Mouse (Mus musculus) lung, embryonic 14.5 days (tissue): ENCODE data around the gene Fgfr2. TPM values are rescaled to one million over a fixed set of nuclear protein-coding genes. Genes with fewer than 3 reads are reported as not detected.
A peak's percentile ranks its signal among the peaks of the same experiment; 100 is the strongest.
"Not testable (repeated sequence)": the region's sequence is repeated elsewhere in the genome, so short reads cannot be mapped to it uniquely, and the experiment has no call there.

Source experiments
- ATAC-seq: fragments of 200-750 bp; cut with Nextera tagmentation; 2 replicates; pipeline ENCODE4 v1.8.0; 2017; ENCODE audit warnings: mild to moderate bottlenecking, moderate TSS enrichment, moderate library complexity; ENCODE audit not compliant: insufficient read depth
- DNase-seq: peaks from one replicate; pipeline ENCODE4 v3.0.0-alpha.2; 2015
- H3K27ac ChIP-seq: fragments of 300-500 bp; sonication (generic); 2 replicates; pipeline ENCODE4 v1.5.1; 2014; ENCODE audit warnings: low read depth, mild to moderate bottlenecking, moderate library complexity
- H3K27me3 ChIP-seq: fragments of 300-500 bp; sonication (generic); 2 replicates; pipeline ENCODE4 v1.6.1; 2014; ENCODE audit warnings: low read length, control low read depth; ENCODE audit not compliant: insufficient read depth
- H3K36me3 ChIP-seq: fragments of 300-500 bp; sonication (generic); 2 replicates; pipeline ENCODE4 v1.6.1; 2014; ENCODE audit warnings: control low read depth; ENCODE audit not compliant: insufficient read depth
- H3K4me1 ChIP-seq: fragments of 300-500 bp; sonication (generic); 2 replicates; pipeline ENCODE4 v1.6.1; 2014; ENCODE audit warnings: antibody characterized with exemption, control low read depth; ENCODE audit not compliant: insufficient read depth
- H3K4me2 ChIP-seq: fragments of 300-500 bp; sonication (generic); 2 replicates; pipeline ENCODE4 v1.6.1; 2014; ENCODE audit warnings: mild to moderate bottlenecking
- H3K4me3 ChIP-seq: fragments of 300-500 bp; sonication (generic); 2 replicates; pipeline ENCODE4 v1.5.1; 2014; ENCODE audit warnings: low read depth, low read length
- H3K9ac ChIP-seq: fragments of 300-500 bp; sonication (generic); 2 replicates; pipeline ENCODE4 v1.6.1; 2014
- H3K9me3 ChIP-seq: fragments of 300-500 bp; sonication (generic); 2 replicates; pipeline ENCODE4 v1.6.1; 2016; ENCODE audit warnings: low read depth, low read length, control low read depth
- CTCF ChIP-seq: IDR thresholded peaks from 2 replicates; pipeline ENCODE4 v1.5.1; 2016; ENCODE audit warnings: antibody characterized with exemption, low read depth
- WGBS: fragments of 180-500 bp; shearing (Covaris S2); extraction: QIAGEN DNeasy Blood & Tissue Kit; methylation state at CpG from one replicate; pipeline ENCODE4 v1.1.7; 2014; 5-methylcytosine and 5-hydroxymethylcytosine counted together
- polyA plus RNA-seq: library from polyadenylated mRNA; unstranded; fragments of >200 nt; fragmentation: Nextera tagmentation; extraction: Ambion mirVana; gene quantifications from 2 replicates; pipeline ENCODE4 v1.2.1, GENCODE M21; 2014

Fgfr2 gene
- polyA plus RNA-seq, 1 experiment from 2014 or later: 179 TPM

- Histone ChIP-seq H3K4me1 (peaks cover 27% of the 10 kb centered on the region), H3K36me3 (0 out of 2 replicates have a peak, but pooled peaks cover 10% of the 10 kb centered on the region), H3K4me3 (no peak overlapping the region), H3K9ac (no peak overlapping the region), H3K4me2 (no peak overlapping the region), H3K27me3 (no peaks in the 10 kb centered on the region), H3K27ac (no peak overlapping the region), H3K9me3 (no peaks in the 10 kb centered on the region)
- WGBS: 78% methylated on average over 2 of the region's 2 CpGs
- no peak for DNase-seq
- TF ChIP-seq CTCF: no peak
- ATAC-seq: no peak
These were observed 14.5 kb downstream of the Fgfr2 start for GRCm38 (mm10) chr7:133108695-133109094.

DNA sequence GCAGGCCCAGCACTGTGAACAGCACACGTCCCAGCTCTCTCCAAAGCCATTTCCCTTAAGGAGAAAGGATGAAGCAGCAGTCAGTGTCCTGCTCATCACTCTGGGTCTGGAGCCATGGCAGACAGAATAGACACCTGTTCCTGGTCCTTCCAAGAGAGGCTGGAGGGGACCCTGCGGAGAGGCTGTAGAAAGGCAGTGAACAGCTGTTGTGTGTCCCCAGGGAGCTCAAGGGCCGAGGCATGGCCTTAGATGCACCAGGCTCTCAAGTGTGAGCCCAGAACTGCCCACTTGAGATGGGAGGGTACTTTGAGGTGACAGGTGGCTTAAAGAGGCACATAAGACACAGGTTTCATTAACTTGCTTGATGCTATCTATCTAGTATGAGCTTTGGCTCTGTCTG, 20.6 kb downstream of the Fgfr2 start:
- Histone ChIP-seq H3K27ac (no peak overlapping the region), H3K9me3 (no peaks in the 10 kb centered on the region), H3K4me2 (no peak overlapping the region), H3K9ac (no peak overlapping the region), H3K36me3 (peaks cover 14% of the 10 kb centered on the region; the same call in 1 of the 2 replicates), H3K4me3 (no peak overlapping the region), H3K4me1 (peaks cover 9% of the 10 kb centered on the region; the same call in 1 of the 2 replicates), H3K27me3 (no peaks in the 10 kb centered on the region)
- no peak for TF ChIP-seq CTCF
- ATAC-seq: no peak
- DNase-seq: no peak
- WGBS: 48% methylated on average over 3 of the region's 3 CpGs

- no peak for DNase-seq
- no peak overlapping the region for H3K4me3 ChIP-seq
- no peaks in the 10 kb centered on the region for H3K27me3 ChIP-seq
- ATAC-seq: no peak
- no peak overlapping the region for H3K9ac ChIP-seq
- H3K36me3 ChIP-seq: peaks cover 15% of the 10 kb centered on the region; the same call in 1 of the 2 replicates
- H3K4me2 ChIP-seq: no peak overlapping the region
- no peaks in the 10 kb centered on the region for H3K9me3 ChIP-seq
- peaks cover 9% of the 10 kb centered on the region; the same call in 1 of the 2 replicates for H3K4me1 ChIP-seq
- H3K27ac ChIP-seq: no peak overlapping the region
- TF ChIP-seq CTCF: no peak
- 89% methylated on average over 6 of the region's 6 CpGs for WGBS
These were observed 22.1 kb downstream of the Fgfr2 start for GRCm38 (mm10) chr7:133101070-133101469.

DNA sequence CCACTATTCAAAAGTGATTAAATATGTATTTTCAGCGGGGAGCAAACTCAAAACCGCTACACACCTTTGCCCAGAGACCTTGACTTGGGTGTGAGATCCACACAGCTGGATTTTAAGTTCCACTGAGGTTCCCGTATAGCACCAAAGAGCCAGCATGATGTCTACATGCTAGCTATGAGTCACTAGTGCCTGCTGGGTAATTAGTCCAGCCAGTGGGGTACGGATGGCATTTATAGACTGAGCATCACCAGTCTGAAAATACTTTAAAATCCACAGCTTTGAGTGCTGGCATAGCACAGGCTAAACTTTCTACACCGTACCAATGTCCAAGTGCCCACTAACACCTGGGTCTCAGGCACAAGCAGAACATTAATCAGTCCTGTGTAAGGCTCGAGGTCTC, 23.0 kb downstream of the Fgfr2 start:
- 80% methylated on average over 6 of the region's 6 CpGs for WGBS
- H3K27me3 ChIP-seq: no peaks in the 10 kb centered on the region
- no peak overlapping the region for H3K4me3 ChIP-seq
- no peak for TF ChIP-seq CTCF
- H3K9me3 ChIP-seq: no peaks in the 10 kb centered on the region
- peaks cover 19% of the 10 kb centered on the region; the same call in 1 of the 2 replicates for H3K36me3 ChIP-seq
- H3K4me1 ChIP-seq: peaks cover 9% of the 10 kb centered on the region; the same call in 1 of the 2 replicates
- peak overlapping the region; percentile 42; the same call in 1 of the 2 replicates for H3K27ac ChIP-seq
- H3K4me2 ChIP-seq: no peak overlapping the region
- DNase-seq: no peak
- no peak for ATAC-seq
- H3K9ac ChIP-seq: no peak overlapping the region

DNA sequence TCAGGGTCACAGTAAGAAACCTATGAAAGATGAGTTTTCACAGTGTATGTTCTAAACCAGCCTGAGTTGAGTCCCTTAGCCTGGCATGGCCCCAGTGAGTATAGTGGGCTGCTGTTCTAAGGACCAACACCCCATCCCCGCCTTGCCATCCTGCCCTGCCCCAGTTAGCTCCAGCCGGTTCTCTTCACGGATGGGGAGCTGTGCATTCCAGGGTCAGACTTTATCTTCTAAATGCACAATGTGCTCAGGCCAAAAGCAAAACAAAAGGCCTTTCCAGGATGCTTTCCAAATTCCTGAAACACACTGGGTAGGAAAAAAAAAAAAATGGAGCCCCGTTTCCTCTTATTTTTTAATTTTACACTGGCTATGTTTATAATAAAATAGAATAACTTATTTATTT, 23.9 kb downstream of the Fgfr2 start:
- DNase-seq (peak; percentile 66), ATAC-seq (no peak)
- Histone ChIP-seq H3K27ac (peak overlapping the region; percentile 42; the same call in 1 of the 2 replicates), H3K27me3 (no peaks in the 10 kb centered on the region), H3K9me3 (no peaks in the 10 kb centered on the region), H3K9ac (no peak overlapping the region), H3K36me3 (peaks cover 19% of the 10 kb centered on the region; the same call in 1 of the 2 replicates), H3K4me1 (peaks cover 9% of the 10 kb centered on the region; the same call in 1 of the 2 replicates), H3K4me2 (no peak overlapping the region), H3K4me3 (no peak overlapping the region)
- TF ChIP-seq CTCF: no peak
- WGBS: 34% methylated on average over 4 of the region's 4 CpGs

- ATAC-seq (no peak), DNase-seq (no peak)
- Histone ChIP-seq H3K27ac (peak overlapping the region; percentile 26; the same call in 1 of the 2 replicates), H3K9me3 (no peaks in the 10 kb centered on the region), H3K4me2 (no peak overlapping the region), H3K27me3 (no peaks in the 10 kb centered on the region), H3K4me3 (no peak overlapping the region), H3K4me1 (peaks cover 9% of the 10 kb centered on the region; the same call in 1 of the 2 replicates), H3K9ac (no peak overlapping the region), H3K36me3 (peaks cover 19% of the 10 kb centered on the region; the same call in 1 of the 2 replicates)
- WGBS: 79% methylated on average over 12 of the region's 12 CpGs
- TF ChIP-seq CTCF: no peak
These were observed 24.9 kb downstream of the Fgfr2 start for GRCm38 (mm10) chr7:133098118-133098793.

DNA sequence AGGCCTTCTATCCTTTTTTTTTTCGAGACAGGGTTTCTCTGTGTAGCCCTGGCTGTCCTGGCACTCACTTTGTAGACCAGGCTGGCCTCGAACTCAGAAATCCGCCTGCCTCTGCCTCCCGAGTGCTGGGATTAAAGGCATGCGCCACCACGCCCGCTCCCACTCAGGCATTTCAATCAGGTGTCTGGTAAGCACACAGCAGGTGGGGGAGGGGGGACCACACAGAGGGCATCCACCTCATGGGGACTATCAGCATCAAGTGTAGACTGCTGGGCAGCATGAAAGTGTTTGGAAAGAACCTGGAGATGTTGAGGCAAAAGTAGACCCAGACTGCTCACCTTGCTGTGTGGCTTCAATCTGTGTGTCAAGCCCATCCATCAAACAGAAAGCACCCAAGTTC, 27.5 kb downstream of the Fgfr2 start:
- H3K27ac ChIP-seq, H3K27me3 ChIP-seq, H3K9ac ChIP-seq, H3K9me3 ChIP-seq, ATAC-seq, H3K4me3 ChIP-seq, H3K4me2 ChIP-seq, DNase-seq: not testable (repeated sequence)
- H3K36me3 ChIP-seq: peaks cover 23% of the 10 kb centered on the region; the same call in 1 of the 2 replicates
- H3K4me1 ChIP-seq: peaks cover 10% of the 10 kb centered on the region; the same call in 1 of the 2 replicates
- WGBS: 91% methylated on average over 7 of the region's 7 CpGs
